Mouse (Mus musculus): ENCODE measurements at regions not wholly inside any gene's neighbourhood (a gene's known extent, or its start where the extent isn't known, plus 50 kb on each side); places are given as distances from the start of the nearest gene placed in this dataset.
"Not testable (repeated sequence)": the region's sequence is repeated elsewhere in the genome, so short reads cannot be mapped to it uniquely, and the experiment has no call there.

DNA sequence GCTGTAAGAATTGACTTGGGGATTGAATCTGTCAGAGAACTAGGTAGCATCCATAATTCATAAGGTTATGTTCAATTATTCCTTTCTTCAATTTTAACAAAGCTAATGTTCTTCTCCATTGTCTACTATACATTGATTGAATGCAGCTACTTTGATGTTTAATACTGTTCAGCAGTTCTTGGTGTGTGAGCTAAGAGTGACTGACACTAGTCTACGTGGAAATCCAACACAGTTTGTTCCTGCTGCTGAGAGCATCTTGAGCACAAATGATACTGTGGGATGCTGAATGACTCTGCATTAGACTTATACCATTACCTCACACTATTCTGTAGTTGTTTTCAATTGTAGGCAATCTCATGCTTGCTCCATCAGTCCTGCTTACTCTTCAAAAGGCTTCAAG is 249.4 kb upstream of the Akr1e1 start:
- no peak overlapping the region for H3K27ac ChIP-seq (replicated peaks)
- no peaks in the 10 kb centered on the region for H3K9me3 ChIP-seq
- H3K4me1 ChIP-seq, result no peaks in the 10 kb centered on the region
- H3K36me3 ChIP-seq, result no peaks in the 10 kb centered on the region
- WGBS, result 49% methylated on average over 1 of the region's 1 CpGs
- H3K4me3 ChIP-seq, result no peak overlapping the region
- ATAC-seq (ENCODE audit: low FRiP score, low read depth), result no peak
- no peaks in the 10 kb centered on the region for H3K27me3 ChIP-seq
- H3K9ac ChIP-seq (replicated peaks), result no peak overlapping the region
- no peak overlapping the region for H3K4me2 ChIP-seq (replicated peaks)

DNA sequence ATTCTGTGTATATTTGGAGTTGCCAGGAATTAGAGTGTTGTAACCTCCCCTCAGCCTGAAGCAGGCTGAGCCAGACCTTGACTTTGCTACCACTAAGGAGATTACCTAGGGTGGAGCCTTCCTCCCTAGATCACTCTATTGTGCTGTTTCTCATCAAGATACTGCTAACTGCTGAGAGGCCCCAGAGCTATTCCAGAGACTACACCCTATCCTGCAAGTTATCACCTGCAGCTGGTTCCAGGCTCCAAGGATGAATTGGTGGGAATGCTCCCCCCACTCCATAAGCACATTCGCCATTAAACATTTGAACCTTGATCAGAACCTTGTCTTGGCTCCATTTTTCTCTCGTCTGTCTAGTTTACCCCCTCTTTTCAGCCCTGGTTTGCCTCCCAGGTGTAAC is 230.5 kb upstream of the Akr1e1 start:
- H3K9me3 ChIP-seq; H3K36me3 ChIP-seq; H3K4me1 ChIP-seq; H3K27me3 ChIP-seq; H3K4me2 ChIP-seq (replicated peaks); H3K4me3 ChIP-seq; H3K9ac ChIP-seq (replicated peaks); H3K27ac ChIP-seq (replicated peaks); ATAC-seq (ENCODE audit: low FRiP score, low read depth): not testable (repeated sequence)
- 86% methylated on average over 2 of the region's 2 CpGs for WGBS

GRCm38 (mm10) chr13:4826756-4827155 is 217.8 kb upstream of the Akr1e1 start:
- no peak overlapping the region for H3K4me2 ChIP-seq (replicated peaks)
- H3K36me3 ChIP-seq, result no peaks in the 10 kb centered on the region
- H3K9me3 ChIP-seq, result no peaks in the 10 kb centered on the region
- no peak overlapping the region for H3K27ac ChIP-seq (replicated peaks)
- no peaks in the 10 kb centered on the region for H3K27me3 ChIP-seq
- 87% methylated on average over 3 of the region's 3 CpGs for WGBS
- no peak for ATAC-seq (ENCODE audit: low FRiP score, low read depth)
- no peak overlapping the region for H3K4me3 ChIP-seq
- no peaks in the 10 kb centered on the region for H3K4me1 ChIP-seq
- no peak overlapping the region for H3K9ac ChIP-seq (replicated peaks)

DNA sequence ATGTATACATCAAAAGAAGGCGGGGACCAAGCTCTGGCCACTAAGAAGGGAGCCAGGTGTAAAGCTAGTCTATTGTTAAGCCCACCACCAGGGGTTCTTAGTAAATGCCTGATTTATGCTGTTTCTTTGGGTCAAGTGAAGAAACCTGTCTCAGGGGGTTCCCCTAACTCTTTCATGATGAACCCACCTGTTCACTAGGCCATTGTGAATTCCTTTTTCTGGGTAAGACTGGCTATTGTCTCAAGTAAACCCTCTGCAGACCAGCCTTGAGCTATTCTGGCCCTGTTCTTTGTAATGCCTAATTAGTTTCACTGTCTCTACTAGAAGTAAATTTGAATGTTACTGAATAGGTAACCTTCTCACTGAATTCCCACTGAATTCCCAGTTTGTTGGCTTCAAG is 216.8 kb upstream of the Akr1e1 start:
- WGBS, result 95% methylated on average over 1 of the region's 1 CpGs

DNA sequence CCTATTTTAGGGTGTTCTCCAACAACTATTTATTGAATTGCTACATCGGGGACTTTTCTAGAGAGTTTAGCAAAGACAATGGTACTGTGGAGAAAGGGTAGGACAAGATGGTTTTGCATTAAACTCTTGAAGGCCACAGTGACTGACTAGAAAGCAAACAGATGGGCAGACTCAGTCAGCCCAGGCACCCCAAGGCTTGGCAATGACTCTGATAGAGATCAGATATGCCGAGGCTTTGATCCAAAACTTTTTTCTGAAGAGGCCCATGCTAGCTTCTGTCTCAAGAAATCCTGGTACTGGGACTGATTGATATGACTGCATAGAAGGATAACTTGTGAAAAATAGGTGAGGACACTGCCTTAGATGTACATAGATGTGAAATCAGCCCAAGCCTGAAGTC is 197.9 kb upstream of the Akr1e1 start:
- no peaks in the 10 kb centered on the region for H3K4me1 ChIP-seq
- H3K27ac ChIP-seq (replicated peaks), result no peak overlapping the region
- ATAC-seq (ENCODE audit: low FRiP score, low read depth), result no peak
- H3K9me3 ChIP-seq, result no peaks in the 10 kb centered on the region
- H3K27me3 ChIP-seq, result no peaks in the 10 kb centered on the region
- WGBS, result 89% methylated on average over 2 of the region's 2 CpGs
- H3K9ac ChIP-seq (replicated peaks), result no peak overlapping the region
- no peak overlapping the region for H3K4me2 ChIP-seq (replicated peaks)
- no peaks in the 10 kb centered on the region for H3K36me3 ChIP-seq
- H3K4me3 ChIP-seq, result no peak overlapping the region

More for the DNA sequence above, 216.8 kb upstream of the Akr1e1 start:
- H3K27ac ChIP-seq (replicated peaks); H3K9me3 ChIP-seq; H3K4me2 ChIP-seq (replicated peaks); H3K27me3 ChIP-seq; H3K4me1 ChIP-seq; H3K36me3 ChIP-seq; H3K4me3 ChIP-seq; H3K9ac ChIP-seq (replicated peaks); ATAC-seq (ENCODE audit: low FRiP score, low read depth): not testable (repeated sequence)

DNA sequence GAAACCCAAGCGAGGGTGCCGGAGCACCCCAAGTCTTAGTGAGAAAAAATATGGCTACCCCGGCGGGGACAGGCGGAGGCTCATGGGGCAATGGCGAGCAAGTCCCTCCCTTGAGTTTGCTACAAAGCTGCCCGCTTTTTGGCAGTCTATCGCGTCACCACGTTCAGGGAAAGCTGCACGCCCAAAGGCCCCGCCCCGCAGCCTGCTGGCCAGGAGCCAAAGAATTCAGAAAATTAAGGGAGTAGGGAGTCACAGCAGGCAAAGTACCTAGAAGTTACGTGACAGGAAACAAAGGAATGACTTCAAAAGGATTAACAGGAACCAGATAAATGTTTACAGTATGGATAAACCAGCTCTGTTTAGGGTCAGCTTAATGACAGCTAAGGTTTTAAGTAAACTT is 191.7 kb upstream of the Akr1e1 start:
- 91% methylated on average over 14 of the region's 14 CpGs for WGBS
- Histone ChIP-seq H3K27me3 (no peaks in the 10 kb centered on the region), H3K9ac (replicated peaks) (no peak overlapping the region), H3K27ac (replicated peaks) (no peak overlapping the region), H3K9me3 (peaks cover 6% of the 10 kb centered on the region), H3K4me2 (replicated peaks) (no peak overlapping the region), H3K4me3 (no peak overlapping the region), H3K36me3 (no peaks in the 10 kb centered on the region), H3K4me1 (no peaks in the 10 kb centered on the region)
- no peak for ATAC-seq (ENCODE audit: low FRiP score, low read depth)

DNA sequence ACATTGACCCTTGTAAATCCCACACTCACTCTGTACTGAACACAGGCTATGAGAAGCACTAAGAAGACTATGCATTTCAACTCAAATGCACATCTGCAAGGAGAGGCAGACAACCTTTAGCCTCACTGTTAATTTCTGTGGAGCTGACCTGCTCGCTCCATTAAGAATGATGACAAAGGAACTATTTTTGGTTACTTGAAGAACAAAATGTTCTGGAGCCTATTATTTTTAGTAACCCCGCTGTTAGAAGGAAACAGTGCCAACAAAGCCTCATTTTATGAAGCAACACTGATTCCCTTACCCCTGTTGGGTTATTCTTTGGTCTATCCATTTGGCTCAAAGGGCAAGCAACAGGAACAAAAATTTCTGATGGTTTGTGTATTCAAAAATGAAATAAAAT is 182.2 kb upstream of the Akr1e1 start:
- H3K4me3 ChIP-seq, result no peak overlapping the region
- H3K27ac ChIP-seq (replicated peaks), result no peak overlapping the region
- H3K9me3 ChIP-seq, result peaks cover 4% of the 10 kb centered on the region; the same call in 1 of the 2 replicates
- 83% methylated on average over 2 of the region's 2 CpGs for WGBS
- H3K4me2 ChIP-seq (replicated peaks), result no peak overlapping the region
- no peak overlapping the region for H3K9ac ChIP-seq (replicated peaks)
- H3K36me3 ChIP-seq, result no peaks in the 10 kb centered on the region
- no peaks in the 10 kb centered on the region for H3K4me1 ChIP-seq
- no peaks in the 10 kb centered on the region for H3K27me3 ChIP-seq
- ATAC-seq (ENCODE audit: low FRiP score, low read depth), result no peak

DNA sequence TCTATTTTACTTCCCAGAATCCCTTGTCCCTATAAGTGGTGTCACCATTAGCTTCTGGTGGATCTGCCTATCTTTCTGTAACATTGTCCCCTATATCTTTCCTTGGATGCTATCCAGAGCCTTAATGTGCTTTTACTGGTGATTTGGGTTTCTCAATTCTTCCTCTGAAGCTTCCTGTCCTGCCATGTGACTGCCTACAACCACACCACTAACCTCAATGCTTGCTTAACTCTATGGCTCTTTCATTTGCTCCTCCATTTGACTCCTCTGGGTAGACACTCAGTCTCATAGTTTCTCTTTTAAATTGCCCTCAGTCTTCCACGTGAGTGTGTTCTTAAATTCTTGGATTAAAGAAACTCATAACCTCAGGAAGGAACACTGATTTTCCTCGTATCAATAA is 181.4 kb upstream of the Akr1e1 start:
- Histone ChIP-seq H3K4me1 (no peaks in the 10 kb centered on the region), H3K36me3 (no peaks in the 10 kb centered on the region), H3K27me3 (no peaks in the 10 kb centered on the region), H3K4me3 (no peak overlapping the region), H3K9ac (replicated peaks) (no peak overlapping the region), H3K27ac (replicated peaks) (no peak overlapping the region), H3K9me3 (peaks cover 3% of the 10 kb centered on the region; the same call in 1 of the 2 replicates), H3K4me2 (replicated peaks) (no peak overlapping the region)
- 79% methylated on average over 2 of the region's 2 CpGs for WGBS
- ATAC-seq (ENCODE audit: low FRiP score, low read depth), result no peak

GRCm38 (mm10) chr13:4783290-4783689 is 174.3 kb upstream of the Akr1e1 start:
- Histone ChIP-seq H3K4me1 (no peaks in the 10 kb centered on the region), H3K27ac (replicated peaks) (no peak overlapping the region), H3K4me2 (replicated peaks) (no peak overlapping the region), H3K9ac (replicated peaks) (no peak overlapping the region), H3K4me3 (no peak overlapping the region), H3K9me3 (no peaks in the 10 kb centered on the region), H3K27me3 (no peaks in the 10 kb centered on the region), H3K36me3 (no peaks in the 10 kb centered on the region)
- 64% methylated on average over 3 of the region's 3 CpGs for WGBS
- ATAC-seq (ENCODE audit: low FRiP score, low read depth), result no peak

GRCm38 (mm10) chr13:4778264-4778823 is 169.4 kb upstream of the Akr1e1 start:
- H3K27me3 ChIP-seq; H3K36me3 ChIP-seq; ATAC-seq (ENCODE audit: low FRiP score, low read depth); H3K4me2 ChIP-seq (replicated peaks); H3K4me3 ChIP-seq; H3K27ac ChIP-seq (replicated peaks); H3K4me1 ChIP-seq; H3K9ac ChIP-seq (replicated peaks); H3K9me3 ChIP-seq: not testable (repeated sequence)
- 81% methylated on average over 3 of the region's 3 CpGs for WGBS

- WGBS, result 41% methylated on average over 4 of the region's 4 CpGs
- Histone ChIP-seq H3K4me1 (no peaks in the 10 kb centered on the region), H3K36me3 (no peaks in the 10 kb centered on the region), H3K27me3 (no peaks in the 10 kb centered on the region), H3K4me2 (replicated peaks) (no peak overlapping the region), H3K9me3 (no peaks in the 10 kb centered on the region), H3K27ac (replicated peaks) (no peak overlapping the region), H3K9ac (replicated peaks) (no peak overlapping the region), H3K4me3 (no peak overlapping the region)
- 0 out of 2 replicates have a peak, but pooled peaks have one; percentile 49 for ATAC-seq (ENCODE audit: low FRiP score, low read depth)
Observed at GRCm38 (mm10) chr13:4776855-4777254, 167.9 kb upstream of the Akr1e1 start.

GRCm38 (mm10) chr13:4772324-4772723 is 163.3 kb upstream of the Akr1e1 start:
- Histone ChIP-seq H3K36me3 (no peaks in the 10 kb centered on the region), H3K9ac (replicated peaks) (no peak overlapping the region), H3K27ac (replicated peaks) (no peak overlapping the region), H3K27me3 (no peaks in the 10 kb centered on the region), H3K9me3 (no peaks in the 10 kb centered on the region), H3K4me1 (0 out of 2 replicates have a peak, but pooled peaks cover 6% of the 10 kb centered on the region), H3K4me3 (no peak overlapping the region), H3K4me2 (replicated peaks) (no peak overlapping the region)
- WGBS, result 89% methylated on average over 2 of the region's 2 CpGs
- no peak for ATAC-seq (ENCODE audit: low FRiP score, low read depth)

All from midbrain, embryonic 12.5 days (tissue).